Mouse (Mus musculus) kidney, postnatal 10 days (tissue): ENCODE results near the gene Kif11.

Experiments
- DNase-seq: peaks from one replicate; pipeline ENCODE4 v3.0.0; 2021; ENCODE audit warnings: mixed read lengths

Kif11 gene

DNA sequence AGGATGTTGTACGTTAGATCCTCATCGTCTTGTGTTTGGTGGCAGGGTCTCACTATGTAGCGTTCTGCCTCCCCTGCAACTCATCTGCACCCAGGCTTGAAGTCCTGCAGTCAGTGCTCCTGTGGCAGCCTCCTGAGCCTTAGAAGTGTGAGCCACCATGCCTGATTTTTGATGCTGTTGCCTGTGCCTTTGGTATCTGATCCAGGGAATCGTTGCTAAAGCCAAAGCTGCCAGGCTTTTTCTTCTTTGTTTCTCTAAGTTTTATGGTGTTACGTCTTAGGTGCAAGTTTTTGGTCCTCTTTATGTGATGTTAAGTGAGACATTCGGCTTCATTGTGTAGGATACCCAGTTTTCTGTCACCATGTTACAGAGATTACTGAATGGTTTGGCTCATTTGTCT, 2.6 kb downstream of the Kif11 start:
- no peak for DNase-seq

DNA sequence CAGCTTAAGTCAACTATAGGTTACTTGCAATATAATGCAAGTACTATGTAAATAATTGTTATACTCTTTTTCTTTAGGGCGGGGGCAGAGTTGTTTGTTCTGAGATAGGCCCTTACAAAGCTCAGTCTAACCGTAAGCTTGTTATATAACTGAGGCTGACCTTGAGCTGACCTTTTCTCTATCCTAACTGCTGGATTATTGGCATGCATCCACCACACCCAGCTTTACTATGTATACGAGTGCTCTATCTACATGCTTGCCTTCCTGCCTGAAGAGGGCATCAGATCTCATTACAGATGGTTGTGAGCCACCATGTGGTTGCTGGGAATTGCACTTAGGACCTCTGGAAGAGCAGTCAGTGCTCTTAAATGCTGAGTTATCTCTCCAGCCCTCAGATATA, 9.9 kb downstream of the Kif11 start:
- no peak for DNase-seq

DNA sequence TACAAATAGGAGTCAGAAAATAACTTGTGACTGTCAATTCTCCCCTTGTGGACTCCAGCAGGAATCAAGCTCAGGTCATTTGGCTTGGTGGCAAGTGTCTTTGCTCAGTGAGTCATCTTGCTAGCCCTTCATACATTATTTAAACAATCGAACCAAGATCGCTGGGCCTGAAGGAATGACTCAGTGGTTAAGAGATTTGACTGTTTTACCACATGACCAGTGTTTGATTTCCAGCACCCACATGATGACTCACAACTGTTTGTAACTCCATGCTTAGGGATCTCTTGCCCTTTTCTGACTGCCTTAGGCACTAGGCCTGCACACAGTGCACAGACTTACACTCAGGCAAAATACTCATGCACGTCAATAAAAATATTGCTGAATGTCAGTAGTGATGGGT, 15.7 kb downstream of the Kif11 start:
- no peak for DNase-seq

DNA sequence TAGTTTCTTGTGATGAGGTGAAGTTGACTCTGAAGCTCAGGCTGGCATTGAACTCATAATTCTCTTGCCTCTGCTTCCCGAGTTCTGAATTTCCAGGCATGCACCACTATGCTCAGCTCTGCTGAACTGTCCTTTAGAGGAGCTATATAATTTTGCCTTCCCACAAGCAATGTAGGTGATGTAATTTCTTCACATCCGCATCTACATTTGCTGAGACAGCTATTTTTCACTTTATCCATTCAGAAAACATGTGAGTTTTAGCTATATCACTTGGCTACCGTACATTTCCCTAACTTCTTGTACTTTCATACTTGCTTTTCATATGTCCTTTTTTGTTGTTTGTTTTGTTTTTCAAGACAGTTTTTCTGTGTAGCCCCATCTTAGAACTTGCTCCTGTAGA, 20.1 kb downstream of the Kif11 start:
- no peak for DNase-seq

DNA sequence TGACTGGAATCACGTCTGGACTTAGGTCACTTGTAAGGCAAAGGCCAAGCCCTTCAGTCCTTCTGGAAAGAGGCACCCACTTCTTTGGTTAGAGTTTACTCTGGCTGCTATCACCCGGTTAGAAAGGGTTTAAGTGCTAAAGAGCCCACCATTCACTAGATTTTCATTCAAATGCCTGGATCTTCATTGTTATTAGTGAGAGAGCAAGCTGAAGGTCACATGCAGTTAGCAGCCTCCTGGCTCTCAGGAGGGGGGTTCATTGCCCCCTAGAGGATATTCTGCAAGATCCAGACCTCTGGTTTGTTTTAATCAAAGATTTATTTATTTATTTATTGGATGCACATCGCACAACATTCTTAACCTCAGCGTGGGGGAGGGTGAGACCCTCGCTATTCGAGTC, 24.7 kb downstream of the Kif11 start:
- no peak for DNase-seq

DNA sequence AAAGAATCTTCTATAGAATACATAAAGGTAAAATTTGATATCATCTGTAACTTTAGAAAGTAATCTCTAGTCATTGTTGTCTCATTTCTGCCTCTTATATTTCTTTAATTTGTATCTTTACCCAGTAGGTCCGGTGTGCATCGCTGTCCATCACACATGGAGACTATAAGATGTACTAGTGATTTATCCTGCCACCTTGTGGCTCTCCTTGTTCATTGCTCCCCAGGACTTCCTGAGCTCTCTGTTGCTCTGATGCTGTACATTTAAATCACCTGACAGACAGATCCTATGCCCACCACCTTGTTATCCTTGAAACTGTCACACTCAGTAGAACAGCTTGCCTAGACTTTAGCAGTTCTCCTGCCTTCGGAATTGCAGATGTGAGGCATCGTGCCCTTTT, 42.1 kb downstream of the Kif11 start:
- DNase-seq, result peak; percentile 44

DNA sequence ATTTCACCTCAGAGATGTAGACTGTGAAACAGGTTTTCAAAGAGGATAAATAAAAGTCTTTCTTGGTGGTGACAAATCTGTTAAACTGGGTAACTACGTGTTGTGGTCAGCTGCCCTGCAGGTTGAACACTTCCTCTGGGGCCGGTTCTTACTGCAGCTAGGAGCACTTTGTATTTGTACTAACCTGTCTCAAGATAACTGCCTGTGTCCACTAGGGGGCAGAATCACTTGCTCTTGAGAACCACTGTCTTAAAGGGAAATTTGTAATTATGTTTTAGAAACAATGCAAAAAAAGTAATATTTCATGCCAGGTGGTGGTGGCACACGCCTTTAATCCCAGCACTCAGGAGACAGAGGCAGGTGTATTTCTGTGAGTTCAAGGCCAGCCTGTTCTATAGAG, 43.4 kb downstream of the Kif11 start:
- peak; percentile 75 for DNase-seq

DNA sequence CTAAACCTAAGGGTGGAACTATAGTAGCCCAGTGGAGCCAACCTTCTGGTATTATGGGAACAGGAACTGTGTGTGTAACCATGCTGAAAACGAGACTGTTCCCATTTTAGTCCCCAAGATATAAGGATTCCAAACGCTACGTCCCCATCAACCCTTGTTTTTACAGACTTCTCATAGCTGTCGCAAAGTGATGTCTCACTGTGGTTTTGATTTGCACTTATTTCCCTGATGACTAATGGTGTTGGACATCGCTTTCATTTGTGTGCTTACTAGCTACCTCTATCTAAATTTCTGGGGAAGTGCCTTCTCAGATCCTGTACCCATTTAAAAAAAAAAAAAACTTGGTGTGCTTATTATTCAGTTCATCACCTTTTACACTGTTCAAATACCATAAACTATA, 52.4 kb downstream of the Kif11 start:
- DNase-seq, result no peak

DNA sequence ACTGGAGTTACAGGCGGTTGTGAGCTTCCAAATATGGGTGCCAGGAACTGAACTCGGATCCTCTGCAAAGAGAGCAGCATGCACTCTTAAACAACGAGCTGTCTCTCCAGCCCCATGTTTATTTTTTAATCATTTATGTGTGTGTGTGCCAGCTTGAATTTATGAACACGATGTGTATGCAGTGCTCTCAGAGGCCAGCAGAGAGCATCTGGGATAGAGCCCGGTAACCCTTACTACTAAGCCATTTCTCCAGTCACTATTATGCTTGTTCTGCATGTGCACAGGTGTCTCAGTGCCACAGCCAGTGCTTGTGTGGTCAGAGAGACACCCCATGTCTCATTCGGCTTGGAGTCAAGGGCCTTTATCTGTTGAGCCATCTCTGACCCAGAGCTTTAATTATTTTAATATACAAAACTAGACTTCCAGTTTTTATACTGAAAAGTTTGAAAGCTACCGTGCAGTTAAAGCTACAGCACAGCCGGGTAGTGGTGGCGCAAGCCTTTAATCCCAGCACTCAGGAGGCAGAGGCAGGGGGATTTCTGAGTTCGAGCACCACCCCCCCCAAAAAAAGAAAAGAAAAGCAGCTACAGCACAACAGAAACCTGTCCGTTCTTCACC, 55.0 kb downstream of the Kif11 start:
- no peak for DNase-seq

DNA sequence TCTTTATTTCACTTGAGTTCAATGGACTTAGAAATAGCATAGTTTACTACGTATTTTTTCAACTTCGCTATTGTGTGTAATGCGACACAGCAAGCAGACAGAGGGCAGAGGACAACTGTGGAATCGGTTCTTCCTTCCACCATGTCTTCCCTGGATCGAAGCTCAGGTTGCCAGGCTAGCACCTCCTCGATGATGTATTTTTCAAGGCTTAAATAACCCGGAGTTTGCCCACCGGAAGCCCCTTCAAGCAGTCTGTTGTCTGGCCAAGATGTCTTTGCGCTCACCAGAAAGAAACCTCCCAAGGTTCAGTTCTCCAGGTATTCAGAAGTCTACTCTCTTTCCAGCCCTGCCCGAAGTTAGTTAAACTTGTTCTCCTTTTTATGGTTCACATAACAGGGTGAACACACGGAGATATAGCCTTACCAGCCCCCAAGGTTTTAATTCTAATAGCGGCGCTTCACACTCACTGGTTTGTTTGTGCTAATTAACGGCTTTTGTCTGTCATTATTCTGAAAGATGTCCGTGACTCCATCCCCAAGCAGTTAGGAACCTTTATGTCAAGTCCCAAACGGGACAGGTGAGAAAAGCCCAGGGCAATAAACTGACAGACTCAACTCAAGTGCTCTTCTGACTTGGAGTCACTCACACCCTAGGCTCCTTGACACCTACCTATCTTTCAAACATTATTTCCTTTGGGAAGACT, 56.8 kb downstream of the Kif11 start:
- no peak for DNase-seq

DNA sequence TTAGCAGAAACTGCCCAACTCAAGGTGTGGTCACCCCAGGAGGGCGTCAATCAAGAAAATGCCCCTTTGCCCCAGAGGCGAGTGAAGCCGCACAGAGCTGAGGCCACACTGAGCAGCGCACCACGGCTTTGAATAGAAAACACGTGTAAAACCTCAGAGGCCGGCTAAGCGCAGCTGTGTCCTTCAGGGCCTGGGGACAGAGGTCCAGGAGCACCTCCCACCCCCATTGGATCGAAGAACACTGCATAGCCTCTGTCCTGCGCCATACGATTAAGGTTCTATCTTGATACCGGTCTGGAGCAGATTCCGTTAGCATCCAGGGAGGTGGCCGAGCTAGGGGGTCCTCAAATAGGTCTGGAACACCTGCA, 57.7 kb downstream of the Kif11 start:
- peak; percentile 38 for DNase-seq

DNA sequence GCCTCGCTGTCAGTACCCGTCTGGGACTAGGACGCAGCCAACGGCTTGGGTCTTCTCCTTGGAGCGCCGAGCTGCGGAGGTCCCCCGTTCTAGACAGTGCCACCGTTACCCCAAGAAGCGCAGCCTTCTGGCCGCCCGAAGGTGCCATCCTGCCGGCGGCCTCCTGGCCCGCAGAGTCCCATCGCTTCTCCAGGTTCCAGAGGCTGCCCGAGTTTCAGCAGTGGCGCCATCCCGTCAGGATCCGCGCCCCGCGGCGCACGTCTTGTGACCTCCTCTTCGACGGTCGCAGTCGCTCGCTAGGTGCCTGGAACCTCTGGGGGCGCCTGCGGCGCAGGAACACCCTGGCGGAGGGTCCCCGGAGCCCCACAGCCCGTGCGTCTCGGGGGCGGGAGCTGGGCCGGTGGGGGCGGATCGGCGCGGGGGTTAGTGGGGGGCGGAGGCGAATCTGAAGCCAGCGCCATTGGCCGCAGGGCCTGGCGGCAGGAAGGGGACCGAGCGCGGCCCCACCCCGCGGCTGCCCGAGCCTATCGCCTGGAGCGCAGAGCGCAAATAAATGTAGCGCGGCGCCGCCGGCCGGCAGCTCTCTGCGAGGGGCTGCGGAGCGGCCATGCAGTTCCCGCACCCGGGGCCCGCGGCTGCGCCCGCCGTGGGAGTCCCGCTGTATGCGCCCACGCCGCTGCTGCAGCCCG, 58.2 kb downstream of the Kif11 start, which contains the start of gene Hhex:
TSS of gene Hhex (plus strand) at position 548 of the 689 bp plus-strand sequence.
- peak; percentile 91 for DNase-seq

DNA sequence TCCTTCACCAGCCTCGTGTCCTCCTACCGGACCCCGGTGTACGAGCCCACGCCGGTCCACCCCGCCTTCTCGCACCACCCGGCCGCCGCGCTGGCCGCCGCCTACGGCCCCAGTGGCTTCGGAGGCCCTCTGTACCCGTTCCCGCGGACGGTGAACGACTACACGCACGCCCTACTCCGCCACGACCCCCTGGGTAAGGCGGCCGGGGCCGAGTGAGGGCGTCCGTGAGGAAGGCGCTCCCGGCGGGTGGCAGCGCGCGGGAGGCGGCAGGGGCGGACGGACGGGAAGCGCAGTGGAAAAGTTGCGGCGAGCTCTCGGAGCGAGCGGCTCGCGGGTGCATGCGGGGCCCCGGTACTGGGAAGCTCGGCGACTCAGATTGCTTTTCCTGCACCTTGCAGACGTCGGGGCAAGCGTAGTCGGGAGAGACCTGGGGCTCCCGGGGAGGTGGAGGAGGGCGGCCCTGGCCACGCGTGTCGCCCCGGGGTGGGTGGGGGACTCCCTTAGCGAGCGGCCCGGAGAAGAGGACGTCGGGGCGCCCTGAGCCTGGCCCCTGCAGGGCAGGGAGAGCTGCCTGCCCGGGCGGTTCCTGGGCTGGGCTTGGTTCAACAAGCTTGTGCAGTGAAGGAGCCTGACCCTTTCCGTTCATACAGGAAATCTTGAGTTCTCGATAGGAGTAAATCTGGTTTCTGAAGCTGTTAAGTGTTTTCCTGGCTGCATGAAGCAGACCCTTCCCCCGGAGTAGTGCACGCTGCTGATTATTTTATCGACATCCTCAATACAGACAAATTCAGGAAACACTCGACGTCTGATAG, 59.0 kb downstream of the Kif11 start:
- peak; percentile 72 for DNase-seq

DNA sequence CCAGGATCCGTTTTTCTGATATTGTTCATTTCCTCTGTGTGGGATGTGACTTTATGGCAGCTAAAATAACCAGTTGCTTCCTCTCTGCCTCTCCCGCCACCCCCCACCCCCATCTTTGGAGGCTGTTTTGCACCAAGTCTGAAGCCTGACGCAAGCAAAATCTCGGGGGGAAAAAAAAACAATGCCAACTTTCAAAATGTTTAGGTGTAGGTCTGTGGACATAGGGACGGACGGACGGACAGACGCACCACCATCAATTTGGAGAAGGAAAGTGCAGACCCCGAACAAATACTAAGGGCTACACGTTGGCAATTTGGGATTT, 59.6 kb downstream of the Kif11 start:
- peak; percentile 58 for DNase-seq

DNA sequence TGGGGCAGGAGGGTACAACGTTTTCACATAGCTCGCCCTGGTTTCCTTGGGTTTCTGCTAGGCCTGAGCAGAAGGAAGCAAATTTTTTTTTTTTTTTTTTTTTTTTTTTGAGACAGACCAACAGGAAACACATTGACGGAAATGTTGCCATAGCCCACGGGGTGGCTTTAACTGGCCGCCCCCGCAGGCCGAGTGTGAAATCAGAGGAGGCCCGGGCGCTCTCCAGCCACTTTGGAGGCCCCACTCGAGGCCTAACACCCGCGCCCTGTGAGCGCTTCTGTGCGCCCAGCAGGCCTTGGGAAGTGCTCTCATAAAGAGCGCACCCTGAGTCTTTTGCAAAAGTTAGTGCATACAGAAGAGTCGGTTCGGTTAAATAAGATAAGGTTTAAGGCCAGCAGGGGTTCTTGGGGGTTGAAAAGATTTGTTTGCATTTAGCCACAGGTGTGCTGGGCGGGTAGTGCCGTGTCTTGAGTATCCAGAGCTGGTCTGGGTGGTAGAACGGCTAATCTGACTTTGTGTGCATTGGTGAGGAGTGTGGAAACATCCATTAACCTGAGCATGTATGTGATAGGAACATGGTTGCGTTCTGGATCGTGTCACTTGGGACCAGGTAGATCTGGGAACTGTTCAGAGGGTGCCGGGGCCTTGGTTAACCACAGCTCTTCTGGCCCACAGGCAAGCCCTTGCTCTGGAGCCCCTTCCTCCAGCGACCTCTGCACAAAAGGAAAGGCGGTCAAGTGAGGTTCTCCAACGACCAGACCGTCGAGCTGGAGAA, 60.5 kb downstream of the Kif11 start:
- peak; percentile 60 for DNase-seq

DNA sequence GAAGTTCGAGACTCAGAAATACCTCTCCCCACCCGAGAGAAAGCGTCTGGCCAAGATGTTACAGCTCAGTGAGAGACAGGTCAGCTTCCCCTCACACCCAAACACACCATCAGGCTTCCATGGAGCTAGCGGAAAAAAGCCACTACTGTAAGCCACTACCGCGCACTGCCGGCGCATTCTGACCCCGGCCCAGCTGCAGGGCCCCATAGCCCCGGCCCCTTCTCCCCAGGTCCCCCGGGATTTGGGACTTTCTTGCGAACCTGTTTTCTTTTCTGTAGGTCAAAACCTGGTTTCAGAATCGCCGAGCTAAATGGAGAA, 61.0 kb downstream of the Kif11 start:
- no peak for DNase-seq

DNA sequence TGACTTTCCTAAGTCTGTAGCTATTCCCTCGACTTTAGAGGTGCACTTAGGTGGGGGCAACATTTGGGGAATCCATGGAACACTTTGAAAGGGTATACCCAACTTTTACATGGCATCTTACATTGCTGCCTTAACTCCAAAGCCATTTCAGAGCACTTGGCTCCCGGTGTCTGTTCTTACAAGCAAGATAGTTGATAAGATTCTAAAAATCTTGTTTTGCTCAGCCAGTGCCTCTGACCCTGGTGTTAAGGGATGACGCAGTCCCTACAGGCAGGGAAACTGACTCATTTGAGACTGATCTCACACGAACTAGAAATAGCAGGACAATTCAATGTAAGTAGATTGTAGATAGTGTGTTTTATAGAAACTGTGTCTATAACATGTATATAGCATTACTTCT, 64.0 kb downstream of the Kif11 start:
- DNase-seq, result no peak

DNA sequence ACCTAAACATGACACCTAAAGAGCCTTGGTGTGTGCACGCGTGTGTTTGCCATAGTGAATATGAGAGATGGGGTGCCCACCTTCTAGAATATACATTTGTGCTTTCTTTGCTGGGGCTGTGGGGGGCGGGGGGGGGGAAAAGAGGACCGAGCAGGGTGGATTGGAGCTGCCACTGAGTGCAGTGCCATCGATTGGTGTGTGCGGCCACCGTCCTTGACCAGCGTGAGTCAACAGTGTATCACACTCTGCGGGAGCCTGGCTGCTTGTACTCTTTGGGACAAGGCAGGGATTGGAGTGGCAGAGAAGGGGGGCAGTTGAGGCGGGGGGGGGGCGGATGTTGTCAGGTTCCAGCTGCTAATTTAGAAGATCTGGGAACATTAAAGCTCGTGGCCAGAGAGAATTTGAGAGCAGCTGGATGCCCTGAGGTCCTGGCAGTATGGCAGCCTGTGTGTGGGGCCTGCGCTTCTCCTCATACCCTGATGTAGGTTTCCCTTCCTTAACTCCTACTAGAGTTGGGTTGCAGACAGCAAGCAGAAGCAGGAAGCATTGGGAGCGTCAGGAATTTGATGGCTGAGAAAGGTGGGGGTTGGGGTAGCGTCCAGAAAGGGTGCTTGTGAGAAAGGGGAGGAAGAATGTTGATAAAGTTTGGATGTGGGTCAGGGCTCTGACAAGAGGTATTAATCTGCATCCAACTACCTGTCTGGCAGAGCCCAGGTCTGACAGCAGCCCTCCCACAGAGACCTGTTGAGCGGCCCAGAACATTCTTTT, 64.7 kb downstream of the Kif11 start:
- DNase-seq, result no peak

DNA sequence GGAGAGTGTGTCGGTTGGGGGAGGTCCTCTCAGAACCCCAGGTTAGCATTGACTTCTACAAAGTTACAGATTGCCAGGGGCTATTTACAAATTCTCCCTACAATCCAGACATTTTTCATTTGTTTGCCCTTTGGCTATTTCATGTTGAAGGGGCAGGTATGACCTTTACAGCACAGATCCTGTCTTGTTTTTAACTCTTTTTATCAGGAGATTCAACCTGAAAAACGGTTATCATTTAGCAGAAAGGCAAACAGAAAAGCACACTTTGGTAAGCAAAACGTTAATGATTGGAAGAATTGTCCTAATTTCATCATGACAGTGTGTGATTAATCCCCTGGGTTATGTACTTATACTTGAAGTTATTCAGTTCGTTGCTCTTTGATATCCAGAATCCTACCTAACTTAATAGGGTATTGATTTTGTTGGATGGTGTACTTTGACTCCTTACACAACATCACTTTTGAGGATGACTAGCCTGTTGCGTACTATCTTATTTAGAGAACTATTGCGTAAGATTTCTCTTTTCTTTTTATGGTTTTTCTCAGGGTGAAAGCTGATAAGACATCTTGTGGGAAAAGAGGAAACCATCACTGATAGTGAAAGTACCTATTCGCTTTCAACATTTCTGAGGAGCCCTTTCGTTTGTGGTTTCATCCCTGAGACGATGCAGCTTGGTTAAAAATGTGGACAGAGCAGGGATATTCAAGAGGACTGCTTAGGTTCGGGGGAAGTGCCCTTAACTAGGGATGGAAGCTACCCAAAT, 66.5 kb downstream of the Kif11 start:
- no peak for DNase-seq

DNA sequence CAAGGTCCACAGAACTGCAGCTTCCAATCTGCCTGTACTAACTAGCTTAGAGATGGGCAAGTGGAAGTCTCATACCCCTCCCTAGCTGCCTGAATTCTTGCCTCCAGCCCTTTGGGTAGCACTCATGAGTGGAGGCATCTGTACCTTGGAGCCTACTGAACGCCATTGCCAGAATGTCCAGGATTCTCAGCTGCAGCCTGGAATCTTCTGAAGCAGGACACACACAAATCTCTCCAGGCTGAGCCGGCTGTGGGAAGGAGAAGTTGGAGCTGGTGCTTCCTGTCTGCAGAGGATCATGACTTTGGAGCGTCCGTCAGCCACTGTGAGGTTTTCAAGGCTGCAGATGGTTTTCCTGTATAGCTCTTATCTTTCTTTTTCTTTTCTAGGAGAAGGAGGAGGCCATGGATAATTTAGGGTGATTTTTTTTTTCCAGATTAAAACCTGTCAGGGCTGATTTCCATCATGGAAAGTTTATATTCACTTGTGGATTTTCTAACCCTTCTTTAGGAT, 67.5 kb downstream of the Kif11 start:
- DNase-seq, result peak; percentile 24

DNA sequence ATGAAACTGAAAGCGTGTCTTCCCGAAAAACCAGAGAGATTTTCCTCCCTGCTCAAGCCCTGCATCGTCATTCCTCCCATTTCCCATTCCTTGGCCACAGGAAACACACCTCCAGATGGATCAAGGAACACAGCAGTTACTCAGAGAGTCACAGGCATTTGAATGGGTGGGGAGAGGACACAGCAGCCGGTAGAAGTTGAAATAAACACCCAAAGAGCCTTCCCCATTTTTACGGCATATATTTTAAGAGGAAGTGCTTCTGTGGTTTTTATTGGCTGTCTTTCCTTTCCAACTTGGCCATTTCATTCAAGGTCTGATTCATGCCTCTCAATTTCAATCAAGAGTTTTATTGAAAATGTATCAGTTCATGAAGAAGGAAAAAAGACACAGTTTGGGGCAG, 72.0 kb downstream of the Kif11 start:
- DNase-seq, result no peak
